Mouse (Mus musculus) liver, postnatal 0 days (tissue): ENCODE measurements around the gene Ppa2.

ENCODE experiments used
- CTCF ChIP-seq: sonication (generic); IDR thresholded peaks from 2 replicates; pipeline ENCODE4 v1.5.1; 2016; ENCODE audit warnings: antibody characterized with exemption, low read depth
- EP300 ChIP-seq: IDR thresholded peaks from 2 replicates; pipeline ENCODE4 v1.6.1; 2016; ENCODE audit warnings: antibody characterized with exemption, low read depth, mild to moderate bottlenecking

- TF ChIP-seq CTCF = no peak
- no peak for TF ChIP-seq EP300
Observed at GRCm38 (mm10) chr3:133288795-133289194, 21.1 kb upstream of the Ppa2 start.
